Mouse (Mus musculus) liver, embryonic 11.5 days (tissue): ENCODE data around the gene Tbc1d2. TPM values are rescaled to one million over a fixed set of nuclear protein-coding genes. Genes with fewer than 3 reads are reported as not detected.
"Not testable (repeated sequence)": the region's sequence is repeated elsewhere in the genome, so short reads cannot be mapped to it uniquely, and the experiment has no call there.

Source experiments
- ATAC-seq: fragments of 200-750 bp; cut with Nextera tagmentation; replicated peaks from 2 replicates; pipeline ENCODE4 v1.8.0; 2017; ENCODE audit warnings: moderate number of reproducible peaks, mild to moderate bottlenecking, moderate TSS enrichment, moderate library complexity; ENCODE audit not compliant: low FRiP score
- DNase-seq: peaks from one replicate; pipeline ENCODE4 v3.0.0-alpha.2; 2017; ENCODE audit warnings: low spot score
- H3K27ac ChIP-seq: fragments of 300-500 bp; sonication (generic); 2 replicates; pipeline ENCODE4 v1.5.1; 2014; ENCODE audit warnings: mild to moderate bottlenecking, low read depth, low read length, control low read depth
- H3K27me3 ChIP-seq: fragments of 300-500 bp; sonication (generic); replicated peaks from 2 replicates; pipeline ENCODE4 v1.6.1; 2014; ENCODE audit warnings: low read length, mixed read lengths; ENCODE audit not compliant: control insufficient read depth, insufficient read depth
- H3K36me3 ChIP-seq: fragments of 300-500 bp; sonication (generic); 2 replicates; pipeline ENCODE4 v1.6.1; 2014; ENCODE audit warnings: mild to moderate bottlenecking, low read length, moderate library complexity, mixed read lengths; ENCODE audit not compliant: control insufficient read depth, insufficient read depth
- H3K4me1 ChIP-seq: fragments of 300-500 bp; sonication (generic); replicated peaks from 2 replicates; pipeline ENCODE4 v1.6.1; 2014; ENCODE audit warnings: low read length, mixed read lengths; ENCODE audit not compliant: control insufficient read depth, insufficient read depth
- H3K4me2 ChIP-seq: fragments of 300-500 bp; sonication (generic); 2 replicates; pipeline ENCODE4 v1.6.1; 2014; ENCODE audit warnings: mild to moderate bottlenecking, control low read depth, moderate library complexity
- H3K4me3 ChIP-seq: fragments of 300-500 bp; sonication (generic); 2 replicates; pipeline ENCODE4 v1.5.1; 2014; ENCODE audit warnings: low read depth, low read length, control low read depth
- H3K9ac ChIP-seq: fragments of 300-500 bp; sonication (generic); 2 replicates; pipeline ENCODE4 v1.6.1; 2014; ENCODE audit warnings: low read depth, low read length, control low read depth
- H3K9me3 ChIP-seq: fragments of 300-500 bp; sonication (generic); 2 replicates; pipeline ENCODE4 v1.6.1; 2016; ENCODE audit warnings: low read length, inconsistent platforms, mixed read lengths; ENCODE audit not compliant: control insufficient read depth
- WGBS: fragments of 180-500 bp; shearing (Covaris S2); extraction: QIAGEN DNeasy Blood & Tissue Kit; methylation state at CpG from one replicate; pipeline ENCODE4 v1.1.7; 2014; 5-methylcytosine and 5-hydroxymethylcytosine counted together
- polyA plus RNA-seq: library from polyadenylated mRNA; unstranded; fragments of >200 nt; fragmentation: Nextera tagmentation; extraction: Ambion mirVana; gene quantifications from 2 replicates; pipeline ENCODE4 v1.2.1, GENCODE M21; 2014

The Tbc1d2 gene
- polyA plus RNA-seq, 1 experiment from 2014 or later = 0.58 TPM

DNA sequence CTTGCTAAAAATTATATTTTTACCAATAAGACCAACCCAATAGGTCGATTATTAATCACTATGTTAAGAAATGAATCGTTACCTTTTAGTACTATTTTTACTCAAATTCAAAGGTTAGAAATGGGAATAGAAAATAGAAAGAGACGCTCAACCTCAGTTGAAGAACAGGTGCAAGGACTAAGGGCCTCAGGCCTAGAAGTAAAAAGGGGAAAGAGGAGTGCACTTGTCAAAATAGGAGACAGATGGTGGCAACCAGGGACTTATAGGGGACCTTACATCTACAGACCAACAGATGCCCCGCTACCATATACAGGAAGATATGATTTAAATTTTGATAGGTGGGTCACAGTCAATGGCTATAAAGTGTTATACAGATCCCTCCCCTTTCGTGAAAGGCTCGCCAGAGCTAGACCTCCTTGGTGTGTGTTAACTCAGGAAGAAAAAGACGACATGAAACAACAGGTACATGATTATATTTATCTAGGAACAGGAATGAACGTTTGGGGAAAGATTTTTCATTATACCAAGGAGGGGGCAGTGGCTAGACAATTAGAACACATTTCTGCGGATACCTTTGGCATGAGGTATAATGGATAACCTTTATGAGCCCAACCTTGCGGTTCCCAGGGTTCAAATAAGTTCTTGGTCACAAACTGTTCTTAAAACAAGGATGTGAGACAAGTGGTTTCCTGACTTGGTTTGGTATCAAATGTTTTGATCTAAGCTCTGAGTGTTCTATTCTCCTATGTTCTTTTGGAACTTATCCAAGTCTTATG is 74.3 kb downstream of the Tbc1d2 start:
- not testable (repeated sequence) for H3K9me3 ChIP-seq, H3K27me3 ChIP-seq, H3K4me1 ChIP-seq, H3K27ac ChIP-seq, H3K4me2 ChIP-seq, DNase-seq, H3K9ac ChIP-seq, ATAC-seq, H3K4me3 ChIP-seq, H3K36me3 ChIP-seq
- WGBS = 69% methylated on average over 6 of the region's 10 CpGs

DNA sequence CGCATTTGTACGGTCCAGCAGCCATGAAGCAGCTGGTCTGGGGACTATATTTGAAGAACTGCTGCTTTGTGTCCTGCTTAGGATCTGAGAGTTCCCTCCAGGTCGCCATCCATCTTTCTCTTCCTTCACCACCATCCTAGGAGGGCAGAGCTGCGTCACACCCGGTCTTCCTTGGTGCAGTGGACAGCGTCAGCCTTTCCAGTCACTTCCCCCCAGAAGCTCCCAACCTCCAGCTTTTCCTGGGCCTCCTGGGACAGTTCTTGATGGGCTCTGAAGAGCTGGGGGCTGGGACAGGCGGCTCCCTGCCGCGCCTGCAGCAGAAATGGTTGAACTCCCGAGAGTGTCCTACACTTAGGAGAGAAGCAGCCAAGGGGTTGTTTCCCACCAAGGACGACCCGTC is 75.2 kb downstream of the Tbc1d2 start:
- ATAC-seq = no peak
- H3K9me3 ChIP-seq = no peaks in the 10 kb centered on the region
- H3K27me3 ChIP-seq = no peaks in the 10 kb centered on the region; the same call in 1 of the 2 replicates
- H3K4me2 ChIP-seq = peak overlapping the region; percentile 15
- 40% methylated on average over 10 of the region's 12 CpGs for WGBS
- no peak overlapping the region for H3K4me3 ChIP-seq
- no peak for DNase-seq
- peaks cover 6% of the 10 kb centered on the region; the same call in 1 of the 2 replicates for H3K4me1 ChIP-seq
- H3K27ac ChIP-seq = no peak overlapping the region
- H3K9ac ChIP-seq = no peak overlapping the region
- no peaks in the 10 kb centered on the region for H3K36me3 ChIP-seq

DNA sequence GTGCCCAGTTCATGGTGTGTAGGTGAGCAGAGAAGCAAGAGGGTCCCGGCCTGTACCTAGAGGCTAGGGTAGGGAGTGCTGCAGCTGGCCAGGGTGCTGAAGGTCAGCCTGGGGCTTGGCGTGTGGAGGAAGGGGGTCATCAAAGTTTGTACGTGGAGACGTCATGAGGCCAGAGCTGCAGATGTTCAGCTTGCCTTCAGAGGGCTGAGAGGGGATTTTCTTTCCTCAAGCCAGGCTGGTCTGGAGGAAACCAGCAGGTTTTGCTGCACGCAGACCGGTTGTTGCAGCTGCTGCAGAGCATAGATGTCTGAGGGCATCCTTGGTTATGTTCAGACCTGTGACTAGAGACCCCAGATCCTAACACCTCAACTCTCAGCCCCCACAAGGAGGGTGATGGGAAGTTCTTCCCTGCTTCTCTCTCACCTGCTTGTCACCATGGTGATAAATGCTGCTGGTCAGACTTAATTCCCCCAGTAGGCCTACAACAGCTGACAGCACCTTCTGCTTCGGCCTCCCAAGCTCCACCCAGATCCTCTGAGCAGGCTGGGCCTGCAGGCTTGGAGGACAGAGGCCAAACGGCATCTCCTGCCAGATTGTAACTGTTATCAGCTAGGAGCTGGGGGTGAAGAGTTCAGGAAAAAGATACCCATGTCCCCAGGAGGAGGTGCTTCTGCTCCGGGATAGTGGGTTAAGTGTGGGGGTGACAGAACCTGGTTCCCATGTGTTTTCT is 75.8 kb downstream of the Tbc1d2 start:
- H3K27me3 ChIP-seq = no peaks in the 10 kb centered on the region; the same call in 1 of the 2 replicates
- H3K9me3 ChIP-seq = no peaks in the 10 kb centered on the region
- no peaks in the 10 kb centered on the region for H3K36me3 ChIP-seq
- DNase-seq (no peak), ATAC-seq (no peak)
- no peak overlapping the region for H3K27ac ChIP-seq
- H3K4me3 ChIP-seq = no peak overlapping the region
- peaks cover 6% of the 10 kb centered on the region; the same call in 1 of the 2 replicates for H3K4me1 ChIP-seq
- WGBS = 45% methylated on average over 9 of the region's 9 CpGs
- H3K9ac ChIP-seq = no peak overlapping the region
- no peak overlapping the region; the same call in 1 of the 2 replicates for H3K4me2 ChIP-seq

DNA sequence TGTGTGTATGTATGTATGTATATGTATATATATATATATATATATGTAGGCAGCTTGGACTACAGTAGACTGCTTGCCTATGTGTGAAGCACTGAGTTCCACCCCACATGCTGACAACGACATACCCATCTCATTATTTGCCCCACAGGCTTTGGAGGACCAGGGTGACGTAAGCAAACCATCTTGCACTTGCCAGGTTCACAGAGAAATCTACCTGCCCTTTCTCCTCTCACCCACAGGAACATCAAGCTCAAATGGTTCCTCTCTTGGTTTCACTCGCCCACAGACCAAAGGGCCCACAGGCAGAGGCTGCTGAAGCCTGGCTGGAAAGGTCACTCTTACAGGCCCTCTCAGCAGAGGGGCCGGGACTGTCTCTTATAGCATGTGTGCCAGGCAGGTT is 77.4 kb downstream of the Tbc1d2 start:
- Histone ChIP-seq H3K27me3 (no peaks in the 10 kb centered on the region; the same call in 1 of the 2 replicates), H3K36me3 (no peaks in the 10 kb centered on the region), H3K9ac (no peak overlapping the region), H3K27ac (no peak overlapping the region), H3K4me3 (no peak overlapping the region), H3K4me1 (peaks cover 6% of the 10 kb centered on the region; the same call in 1 of the 2 replicates), H3K9me3 (no peaks in the 10 kb centered on the region), H3K4me2 (no peak overlapping the region)
- ATAC-seq (no peak), DNase-seq (no peak)
- 81% methylated on average over 4 of the region's 4 CpGs for WGBS

DNA sequence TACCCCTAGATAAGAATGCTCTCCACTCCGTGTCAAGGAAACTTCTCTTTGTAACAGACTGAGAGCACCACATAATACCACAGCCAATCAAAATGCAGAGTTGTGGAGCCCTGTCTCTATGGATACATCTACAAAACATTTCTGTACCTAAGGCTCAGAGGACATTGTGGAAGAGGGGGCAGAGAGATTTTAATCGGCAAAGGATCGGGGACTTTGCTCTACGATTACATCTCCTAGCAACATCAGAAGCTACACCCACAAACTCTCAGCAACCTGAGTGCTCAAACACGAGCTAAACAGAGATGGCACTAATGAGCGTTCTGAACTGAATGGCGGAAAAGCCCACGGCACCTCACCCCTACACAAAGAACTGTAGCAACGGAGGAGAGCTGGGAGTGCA is 78.3 kb downstream of the Tbc1d2 start:
- no peak overlapping the region for H3K27ac ChIP-seq
- peaks cover 6% of the 10 kb centered on the region; the same call in 1 of the 2 replicates for H3K4me1 ChIP-seq
- H3K9me3 ChIP-seq = no peaks in the 10 kb centered on the region
- no peak overlapping the region for H3K4me2 ChIP-seq
- ATAC-seq (no peak), DNase-seq (no peak)
- H3K9ac ChIP-seq = no peak overlapping the region
- no peaks in the 10 kb centered on the region for H3K36me3 ChIP-seq
- H3K4me3 ChIP-seq = no peak overlapping the region
- H3K27me3 ChIP-seq = no peaks in the 10 kb centered on the region; the same call in 1 of the 2 replicates
- 85% methylated on average over 9 of the region's 9 CpGs for WGBS

DNA sequence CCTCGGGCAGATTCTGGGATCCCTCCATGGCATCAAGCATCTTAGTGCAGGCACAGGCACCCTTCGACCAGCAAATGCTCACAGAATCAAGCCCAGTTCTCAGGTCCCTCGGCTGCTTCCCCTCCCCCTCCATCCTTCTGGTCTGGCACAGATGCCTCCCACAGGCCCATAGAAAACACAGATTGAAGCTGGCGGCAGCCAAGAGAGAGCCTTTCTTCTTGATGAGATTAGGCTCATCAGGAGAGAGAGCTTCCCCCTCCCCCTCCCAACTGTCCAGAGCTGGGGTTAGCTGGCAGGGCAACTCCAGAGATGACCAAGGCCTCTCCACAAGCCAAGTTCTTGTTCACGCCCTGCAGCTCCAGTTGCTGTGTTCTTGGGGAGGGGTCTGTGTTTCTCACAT is 80.3 kb downstream of the Tbc1d2 start:
- Histone ChIP-seq H3K27ac (no peak overlapping the region), H3K4me3 (no peak overlapping the region), H3K4me2 (no peak overlapping the region), H3K4me1 (peaks cover 6% of the 10 kb centered on the region; the same call in 1 of the 2 replicates), H3K9me3 (no peaks in the 10 kb centered on the region), H3K9ac (no peak overlapping the region), H3K36me3 (no peaks in the 10 kb centered on the region), H3K27me3 (no peaks in the 10 kb centered on the region; the same call in 1 of the 2 replicates)
- no peak for ATAC-seq
- no peak for DNase-seq
- WGBS = 57% methylated on average over 5 of the region's 5 CpGs

DNA sequence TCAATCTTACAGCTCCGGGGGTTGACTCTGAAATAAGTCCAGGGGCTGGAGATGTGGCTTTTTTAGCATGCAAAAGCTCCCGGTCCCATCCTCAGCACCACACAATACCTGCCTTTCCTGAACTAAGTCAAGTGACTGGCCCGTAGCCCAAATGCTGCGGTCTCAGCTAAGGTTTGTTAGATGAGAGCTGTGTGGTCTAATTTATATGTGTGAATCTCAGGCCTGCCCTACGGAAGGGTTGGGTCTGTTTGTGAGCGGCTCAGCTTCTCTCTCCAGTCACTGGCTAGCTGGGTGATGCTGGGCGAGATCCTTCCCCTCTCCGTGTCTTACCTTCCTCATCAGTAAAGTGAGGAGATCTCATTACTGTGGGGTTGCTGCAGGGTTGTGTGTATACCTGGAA is 81.8 kb downstream of the Tbc1d2 start:
- H3K4me2 ChIP-seq = no peak overlapping the region
- DNase-seq = no peak
- no peaks in the 10 kb centered on the region for H3K27me3 ChIP-seq
- peaks cover 5% of the 10 kb centered on the region; the same call in 1 of the 2 replicates for H3K4me1 ChIP-seq
- H3K36me3 ChIP-seq = no peaks in the 10 kb centered on the region
- H3K4me3 ChIP-seq = no peak overlapping the region
- 85% methylated on average over 8 of the region's 8 CpGs for WGBS
- H3K9me3 ChIP-seq = no peaks in the 10 kb centered on the region
- ATAC-seq = no peak
- no peak overlapping the region for H3K9ac ChIP-seq
- H3K27ac ChIP-seq = no peak overlapping the region

DNA sequence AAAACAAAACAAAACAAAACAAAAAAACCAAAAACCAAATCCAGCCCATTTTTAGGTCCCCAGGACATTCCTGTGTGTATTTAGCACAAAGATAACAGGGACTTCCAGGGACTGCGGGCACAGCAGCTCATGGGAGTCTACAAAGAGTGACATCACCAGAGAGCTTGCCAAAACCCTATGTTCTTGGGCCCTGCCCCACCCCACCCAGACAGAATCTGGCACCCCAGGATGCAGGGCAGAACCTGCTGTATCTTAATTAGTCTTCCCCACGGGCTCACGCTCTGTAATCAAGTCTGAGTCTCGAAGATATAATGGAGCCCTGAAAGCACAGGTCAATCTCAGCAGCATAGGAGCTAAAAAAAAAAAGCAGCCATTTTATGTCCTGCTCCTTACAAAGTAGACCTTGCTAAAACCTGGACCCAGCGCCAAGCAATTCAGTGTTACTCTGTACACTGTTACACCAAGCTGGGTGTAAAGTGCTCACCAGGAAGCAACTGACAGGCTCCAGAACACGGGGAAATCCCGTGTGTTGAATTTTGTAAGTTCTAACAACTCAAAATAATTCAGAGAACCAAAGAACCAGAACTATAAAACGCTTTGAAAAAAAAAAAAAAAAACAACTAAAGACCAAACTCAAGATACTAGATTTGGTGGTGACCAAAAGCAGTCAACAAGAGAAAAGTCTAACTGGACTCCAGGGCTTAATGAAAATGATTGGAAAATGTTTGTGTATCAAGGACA is 82.9 kb downstream of the Tbc1d2 start:
- no peaks in the 10 kb centered on the region for H3K27me3 ChIP-seq
- H3K4me1 ChIP-seq = peaks cover 5% of the 10 kb centered on the region; the same call in 1 of the 2 replicates
- WGBS = 61% methylated on average over 8 of the region's 8 CpGs
- ATAC-seq = no peak
- no peaks in the 10 kb centered on the region for H3K36me3 ChIP-seq
- H3K9me3 ChIP-seq = no peaks in the 10 kb centered on the region
- no peak for DNase-seq
- no peak overlapping the region for H3K9ac ChIP-seq
- no peak overlapping the region for H3K4me2 ChIP-seq
- no peak overlapping the region for H3K4me3 ChIP-seq
- H3K27ac ChIP-seq = no peak overlapping the region
